Mouse (Mus musculus): ENCODE measurements around the gene H2-Oa.

Gene H2-Oa

DNA sequence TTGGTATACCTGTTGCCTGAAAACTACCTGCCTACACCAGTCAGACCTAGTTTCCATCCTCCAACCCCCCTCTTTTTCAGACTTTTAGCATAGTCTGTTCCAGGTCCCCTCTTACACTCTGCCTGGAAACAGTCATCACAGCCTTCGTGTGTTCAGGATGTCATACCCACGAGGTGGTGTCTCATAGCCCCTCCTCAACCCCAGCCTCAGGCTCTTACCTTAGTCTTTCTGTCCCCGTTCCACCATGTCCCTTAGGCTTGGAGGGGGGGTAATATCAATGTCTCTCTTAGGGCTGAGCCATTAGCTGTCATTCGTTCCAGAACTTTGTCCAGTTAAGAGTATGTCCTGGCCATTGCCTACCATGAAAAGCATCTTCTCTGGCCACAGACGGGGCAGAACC is 9.0 kb downstream of the H2-Oa start:
- DNase-seq (ENCODE audit: low read depth, low spot score) = no peak

DNA sequence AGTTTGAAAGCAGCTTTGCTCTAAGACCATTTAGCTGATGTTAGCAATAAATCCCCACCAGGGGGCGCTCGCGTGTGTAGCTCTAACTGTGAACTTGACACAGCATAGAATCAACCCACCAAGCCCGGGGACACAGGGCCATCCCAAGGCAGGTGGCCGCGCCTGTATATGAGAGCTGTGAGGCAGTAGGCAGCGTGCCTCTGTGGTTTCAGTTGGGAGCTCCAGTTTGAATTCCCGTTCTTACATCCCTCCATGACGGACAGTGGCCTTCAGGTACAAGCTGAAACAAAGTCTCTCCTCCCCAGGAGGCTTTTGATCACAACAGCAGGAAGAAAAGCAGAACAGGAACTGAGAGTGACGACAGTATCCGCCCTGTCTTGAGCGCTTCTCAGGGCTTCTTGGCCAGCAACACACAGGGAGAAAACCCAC is 9.5 kb downstream of the H2-Oa start:
- peak; percentile 95 for DNase-seq (ENCODE audit: low read depth, low spot score)

DNA sequence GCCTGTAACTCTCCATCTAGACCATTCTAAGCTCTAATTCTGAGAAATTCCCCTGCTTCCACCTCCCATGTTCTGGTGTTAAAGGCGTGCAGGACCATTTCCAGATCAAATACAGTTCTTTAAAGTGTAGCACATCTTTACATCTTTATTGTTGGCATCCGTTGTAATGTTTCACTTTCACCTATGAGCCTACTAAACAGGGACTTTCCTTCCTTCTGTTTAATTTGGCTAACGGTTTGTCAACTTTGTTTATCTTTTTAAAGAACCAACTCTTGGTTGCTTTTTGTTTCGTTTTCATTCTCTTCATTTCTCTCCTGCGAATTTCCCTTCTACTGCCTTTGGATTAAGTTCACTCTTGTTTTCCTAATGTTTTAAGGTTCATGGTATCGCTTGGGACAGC is 10.7 kb downstream of the H2-Oa start:
- peak; percentile 77 for DNase-seq (ENCODE audit: low read depth, low spot score)

DNA sequence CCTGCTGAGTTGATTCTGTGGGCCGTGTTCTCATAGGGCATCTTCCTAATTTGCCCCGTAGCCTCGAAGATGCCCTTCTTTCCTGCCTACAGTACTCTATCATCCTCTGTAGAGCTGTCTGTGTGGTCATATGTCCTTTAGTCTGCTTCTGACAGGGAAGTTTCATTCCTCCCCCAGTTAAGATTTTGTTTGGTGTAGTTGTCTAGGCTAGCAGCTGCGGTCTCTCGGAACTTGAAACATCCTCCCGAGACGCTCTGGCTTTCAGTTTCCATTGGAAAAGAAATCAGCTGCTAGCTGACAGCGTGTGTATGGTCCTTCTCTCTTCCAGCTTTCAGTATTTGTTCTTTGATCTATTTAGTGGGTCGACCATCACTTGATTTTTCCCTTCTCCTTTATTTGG is 12.7 kb downstream of the H2-Oa start:
- DNase-seq (ENCODE audit: low read depth, low spot score) = no peak

DNA sequence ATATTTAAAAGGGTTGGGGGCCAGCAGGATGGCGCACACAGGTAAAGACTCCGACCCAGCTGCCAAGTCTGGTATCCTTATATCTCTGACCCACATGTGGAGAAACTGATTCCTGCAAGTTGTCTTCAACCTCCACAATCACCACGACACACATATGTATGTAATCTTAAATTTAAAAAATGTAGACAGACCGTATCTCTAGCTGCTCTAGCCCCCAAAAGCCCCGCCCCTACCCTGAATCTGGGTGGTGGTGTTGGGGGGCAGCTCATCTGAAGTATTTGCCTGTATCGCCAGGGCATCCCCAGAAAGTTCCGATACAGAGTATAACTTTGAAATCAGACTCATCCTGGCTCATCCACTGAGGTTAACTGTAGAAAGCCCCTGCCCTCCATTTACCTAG is 14.4 kb downstream of the H2-Oa start:
- no peak for DNase-seq (ENCODE audit: low read depth, low spot score)

DNA sequence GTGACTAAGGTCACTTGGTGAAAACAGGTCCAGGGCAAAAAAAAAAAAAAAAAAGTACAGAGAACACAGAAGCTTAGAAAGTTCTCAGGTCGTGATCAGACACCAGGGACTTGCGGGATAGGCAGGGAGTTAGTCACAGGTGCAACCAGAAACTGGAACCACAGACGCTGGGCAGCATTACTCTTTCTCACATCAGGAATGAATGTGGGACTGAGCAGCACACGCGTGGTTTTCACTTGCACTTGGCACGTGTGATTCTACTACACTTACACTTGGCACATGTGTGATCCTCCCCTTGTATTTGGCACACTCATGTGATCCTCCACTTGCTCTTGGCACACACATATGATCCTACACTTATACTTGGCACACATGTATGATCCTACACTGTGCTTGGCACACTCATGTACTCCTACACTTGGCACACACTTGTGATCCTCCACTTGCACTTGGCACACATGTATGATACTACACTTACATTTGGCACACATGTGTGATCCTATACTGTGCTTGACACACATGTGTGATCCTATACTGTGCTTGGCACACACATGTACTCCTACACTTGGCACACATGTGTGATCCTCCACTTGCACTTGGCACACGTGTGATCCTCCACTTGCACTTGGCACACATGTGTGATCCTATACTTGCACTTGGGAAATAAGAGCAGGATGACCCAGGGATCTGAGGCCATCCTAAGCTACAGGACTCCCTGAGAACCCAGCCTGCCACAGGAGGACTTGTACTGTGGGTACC is 15.1 kb downstream of the H2-Oa start:
- DNase-seq (ENCODE audit: low read depth, low spot score) = no peak

DNA sequence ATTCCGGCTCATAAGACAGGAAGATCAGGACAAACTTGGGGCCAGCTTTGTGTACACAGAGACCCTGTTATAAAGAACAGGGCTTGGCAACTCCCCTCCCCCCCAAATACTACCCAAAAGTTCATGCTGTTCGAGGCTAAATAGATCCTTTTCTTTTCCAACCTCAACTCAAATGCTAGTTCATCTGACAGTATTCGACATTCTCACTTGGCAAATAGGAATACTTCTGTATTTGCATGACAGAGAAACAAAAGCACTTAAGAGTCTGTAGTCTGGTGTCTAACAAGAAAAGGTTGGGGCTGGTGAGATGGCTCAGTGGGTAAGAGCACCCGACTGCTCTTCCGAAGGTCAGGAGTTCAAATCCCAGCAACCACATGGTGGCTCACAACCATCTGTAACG is 16.3 kb downstream of the H2-Oa start:
- no peak for DNase-seq (ENCODE audit: low read depth, low spot score)

DNA sequence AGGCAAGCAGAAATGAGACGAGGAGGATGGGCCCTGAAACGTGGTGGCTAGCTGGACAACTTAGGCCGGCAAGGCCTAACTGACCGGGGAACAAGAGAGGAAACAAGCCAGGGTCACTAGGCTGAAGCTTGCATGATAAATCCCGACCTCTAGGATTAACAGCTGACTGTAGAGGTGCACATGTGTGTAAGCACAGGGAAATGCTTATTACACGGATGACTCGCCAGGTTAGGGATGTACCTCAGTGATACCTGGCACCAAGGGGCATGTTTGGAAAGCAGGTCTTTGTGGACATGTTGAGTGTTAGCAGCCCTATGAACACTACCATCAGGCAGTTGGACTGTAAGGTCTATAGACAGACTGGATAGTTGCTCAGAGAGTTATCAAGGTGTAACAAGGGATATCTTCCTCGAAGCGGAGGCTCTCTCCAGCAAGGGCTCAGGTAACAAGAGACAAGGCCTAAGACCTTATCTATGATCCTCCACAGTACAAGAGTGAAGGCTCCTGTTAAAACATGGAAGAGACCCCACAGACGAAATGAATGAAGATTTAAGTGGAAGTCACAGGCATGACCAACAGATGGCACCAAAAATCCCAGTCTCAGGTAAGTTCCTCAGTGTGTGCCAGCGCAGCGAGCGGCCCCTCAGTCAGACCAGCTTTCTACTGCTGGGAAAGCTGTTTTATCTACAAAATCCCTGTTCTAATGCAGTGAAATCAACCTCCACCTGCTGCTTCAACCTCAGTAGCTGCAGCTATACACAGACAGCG is 17.1 kb downstream of the H2-Oa start:
- peak; percentile 70 for DNase-seq (ENCODE audit: low read depth, low spot score)

DNA sequence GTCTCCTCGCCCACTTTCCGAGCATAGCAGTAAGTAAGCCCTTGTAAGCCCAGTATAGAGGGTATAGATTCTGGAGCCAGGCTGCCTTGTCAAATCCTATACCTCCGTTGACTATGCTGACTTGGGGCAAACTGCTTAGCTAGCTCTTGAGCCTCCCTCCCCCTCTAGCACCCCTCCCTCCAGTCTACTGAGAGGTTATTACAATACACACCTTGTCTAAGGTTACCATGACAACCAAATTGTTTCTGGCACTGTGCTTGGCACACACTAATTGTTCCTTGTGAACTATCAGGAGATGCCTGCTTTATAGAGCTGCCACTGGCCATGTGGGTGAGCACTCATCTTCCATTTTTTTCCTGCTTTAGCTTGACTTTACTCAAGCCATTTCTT is 17.7 kb downstream of the H2-Oa start:
- peak; percentile 49 for DNase-seq (ENCODE audit: low read depth, low spot score)

DNA sequence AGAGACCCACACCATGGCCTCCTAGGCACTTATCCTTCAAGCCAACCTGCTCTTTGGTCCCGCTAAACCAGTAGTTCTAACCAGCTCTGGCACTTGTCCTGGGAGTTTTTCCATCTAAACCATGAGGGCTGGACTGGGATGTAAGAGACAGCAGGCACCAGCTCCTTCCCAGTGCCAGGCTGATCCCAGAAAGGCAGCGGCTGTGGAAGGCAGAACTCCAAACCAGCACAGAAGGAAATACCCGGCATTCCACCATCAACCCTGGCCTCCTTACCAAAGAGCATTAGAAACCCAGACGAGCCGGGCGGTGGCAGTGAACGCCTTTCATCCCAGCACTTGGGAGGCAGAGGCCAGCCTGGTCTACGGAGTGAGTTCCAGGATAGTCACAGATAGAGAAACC is 18.2 kb downstream of the H2-Oa start:
- no peak for DNase-seq (ENCODE audit: low read depth, low spot score)

DNA sequence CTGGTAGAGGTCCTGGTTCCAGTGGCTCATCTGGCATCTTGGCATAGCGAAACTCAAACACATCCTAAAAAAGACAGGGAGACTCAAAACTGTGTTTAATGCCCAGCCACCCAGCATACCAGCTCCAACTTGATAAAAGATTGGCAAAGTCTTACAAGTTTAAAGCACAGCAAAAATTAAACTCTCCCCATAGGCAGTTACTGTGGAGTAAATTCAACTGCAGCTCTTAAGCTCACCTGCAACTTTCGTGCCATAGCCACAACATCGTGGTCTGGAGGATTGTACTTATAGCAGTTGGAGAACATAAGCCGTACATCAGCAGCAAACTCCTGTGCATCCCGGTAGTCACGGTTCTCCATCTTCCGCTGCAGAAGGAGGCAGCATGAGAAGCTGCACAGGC is 22.0 kb downstream of the H2-Oa start:
- no peak for DNase-seq (ENCODE audit: low read depth, low spot score)

DNA sequence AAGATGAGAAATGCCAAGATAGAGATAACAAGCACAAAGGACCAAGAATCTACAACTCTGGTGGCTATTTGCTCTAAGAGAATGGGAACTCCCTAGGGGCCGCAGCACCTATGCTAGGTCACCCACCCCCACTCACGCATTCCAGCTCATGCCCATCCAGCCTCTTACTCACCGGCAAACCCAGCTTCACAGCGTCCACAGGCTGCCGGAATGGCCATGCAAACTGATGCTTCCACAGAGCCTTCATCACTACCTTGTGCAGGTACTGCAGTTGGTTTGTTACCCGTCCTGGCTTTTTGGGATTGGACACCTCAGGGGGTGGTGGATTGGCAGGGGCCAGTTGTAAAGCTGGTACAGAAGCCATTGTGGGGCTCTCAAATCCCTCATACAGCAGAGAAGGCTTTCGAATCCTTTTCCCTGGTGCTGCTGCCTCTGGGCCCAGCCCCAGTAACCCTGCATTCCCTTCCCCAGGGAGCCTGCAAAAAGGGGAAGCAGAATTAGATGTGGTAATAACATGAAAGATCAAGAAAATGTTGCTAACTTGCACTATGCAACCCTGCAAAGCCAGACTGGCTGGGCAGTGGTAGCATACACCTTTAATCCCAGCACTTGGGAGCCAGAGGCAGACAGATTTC is 24.7 kb downstream of the H2-Oa start:
- DNase-seq (ENCODE audit: low read depth, low spot score) = peak; percentile 22

DNA sequence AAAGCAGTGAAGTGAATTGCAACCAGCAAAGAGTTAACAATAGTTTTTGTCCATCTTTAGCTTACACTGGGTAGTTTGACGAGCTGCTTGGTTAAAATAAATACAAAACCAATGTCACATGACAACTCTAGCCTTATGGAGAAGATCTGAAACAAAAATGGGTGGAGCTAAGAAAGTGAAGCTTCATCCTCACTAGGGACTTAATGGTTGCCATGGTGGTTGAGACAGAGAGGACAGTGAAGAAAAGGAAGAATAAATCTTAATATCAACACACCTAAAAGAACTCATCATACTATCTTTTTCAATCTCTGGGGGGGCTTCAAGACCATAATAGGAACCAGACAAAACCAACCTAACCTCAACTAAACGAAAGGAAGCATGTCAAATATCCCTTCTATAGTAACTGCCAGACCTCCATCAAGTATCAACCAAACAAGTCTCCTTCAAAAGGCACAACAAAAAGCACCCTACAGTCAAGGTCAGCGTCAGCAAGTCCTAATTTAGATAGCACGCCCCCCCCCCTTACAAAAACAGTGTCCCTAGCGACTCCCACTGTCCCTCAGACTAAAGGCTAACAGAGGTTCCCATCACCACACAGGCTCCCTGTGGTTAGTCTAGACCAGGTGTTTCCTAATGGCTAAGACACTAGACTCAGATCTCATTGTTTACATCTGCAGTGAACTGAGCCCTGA is 25.4 kb downstream of the H2-Oa start:
- DNase-seq (ENCODE audit: low read depth, low spot score) = peak; percentile 67

DNA sequence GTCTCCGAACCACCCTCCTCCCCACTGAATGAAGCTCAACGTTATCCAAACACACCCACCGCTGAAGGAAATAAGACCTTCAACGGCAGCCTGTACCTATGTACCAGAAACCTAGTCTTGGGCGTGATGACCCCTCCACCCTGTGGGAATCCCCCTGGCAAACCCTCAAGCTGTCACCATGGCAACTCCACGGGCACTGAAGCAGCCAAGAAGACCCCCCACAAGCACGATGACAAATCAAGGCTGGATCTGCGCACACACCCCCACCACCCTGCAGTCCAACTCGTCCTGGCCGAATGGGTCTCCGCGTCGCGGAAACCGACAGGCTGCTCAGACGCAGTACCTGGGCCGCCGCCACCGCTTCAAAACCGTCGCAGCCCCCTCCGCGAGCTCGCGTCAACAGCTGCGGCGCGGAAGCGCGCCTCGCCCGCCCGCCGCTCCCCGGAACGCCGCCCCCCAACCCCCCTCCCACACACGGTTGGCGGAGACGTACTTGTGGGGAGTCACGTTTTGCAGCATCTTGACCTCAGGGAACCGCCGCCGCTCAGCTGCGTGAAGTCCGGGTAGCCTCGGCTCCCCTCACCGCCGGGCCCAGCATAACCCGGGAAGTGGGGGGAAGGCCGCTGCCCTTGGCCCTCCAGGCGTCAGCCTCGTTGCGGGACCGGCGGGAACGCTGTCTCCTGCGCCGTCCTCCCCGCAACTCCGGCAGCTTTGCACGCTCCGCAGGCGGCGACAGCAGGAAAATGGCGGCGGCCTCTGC is 26.2 kb downstream of the H2-Oa start:
- peak; percentile 69 for DNase-seq (ENCODE audit: low read depth, low spot score)

DNA sequence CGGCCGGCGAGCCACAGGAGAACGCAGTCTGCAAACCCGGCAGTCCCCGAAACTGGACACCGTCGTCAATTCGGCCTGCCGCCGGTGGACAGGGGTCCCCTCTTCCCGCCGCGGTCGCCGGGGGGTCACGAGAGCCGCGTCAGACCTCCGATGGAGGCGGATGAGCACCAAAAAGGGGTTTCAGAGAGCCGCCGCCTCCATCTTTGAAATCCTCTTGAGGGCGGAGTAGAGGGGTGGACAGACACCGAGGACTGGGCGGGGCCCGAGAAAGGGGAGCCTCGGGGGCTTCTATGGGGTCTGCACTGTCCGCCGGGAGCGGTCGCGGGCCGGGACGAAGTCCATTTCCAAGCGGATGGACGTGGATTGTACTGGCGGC is 26.7 kb downstream of the H2-Oa start:
- no peak for DNase-seq (ENCODE audit: low read depth, low spot score)

DNA sequence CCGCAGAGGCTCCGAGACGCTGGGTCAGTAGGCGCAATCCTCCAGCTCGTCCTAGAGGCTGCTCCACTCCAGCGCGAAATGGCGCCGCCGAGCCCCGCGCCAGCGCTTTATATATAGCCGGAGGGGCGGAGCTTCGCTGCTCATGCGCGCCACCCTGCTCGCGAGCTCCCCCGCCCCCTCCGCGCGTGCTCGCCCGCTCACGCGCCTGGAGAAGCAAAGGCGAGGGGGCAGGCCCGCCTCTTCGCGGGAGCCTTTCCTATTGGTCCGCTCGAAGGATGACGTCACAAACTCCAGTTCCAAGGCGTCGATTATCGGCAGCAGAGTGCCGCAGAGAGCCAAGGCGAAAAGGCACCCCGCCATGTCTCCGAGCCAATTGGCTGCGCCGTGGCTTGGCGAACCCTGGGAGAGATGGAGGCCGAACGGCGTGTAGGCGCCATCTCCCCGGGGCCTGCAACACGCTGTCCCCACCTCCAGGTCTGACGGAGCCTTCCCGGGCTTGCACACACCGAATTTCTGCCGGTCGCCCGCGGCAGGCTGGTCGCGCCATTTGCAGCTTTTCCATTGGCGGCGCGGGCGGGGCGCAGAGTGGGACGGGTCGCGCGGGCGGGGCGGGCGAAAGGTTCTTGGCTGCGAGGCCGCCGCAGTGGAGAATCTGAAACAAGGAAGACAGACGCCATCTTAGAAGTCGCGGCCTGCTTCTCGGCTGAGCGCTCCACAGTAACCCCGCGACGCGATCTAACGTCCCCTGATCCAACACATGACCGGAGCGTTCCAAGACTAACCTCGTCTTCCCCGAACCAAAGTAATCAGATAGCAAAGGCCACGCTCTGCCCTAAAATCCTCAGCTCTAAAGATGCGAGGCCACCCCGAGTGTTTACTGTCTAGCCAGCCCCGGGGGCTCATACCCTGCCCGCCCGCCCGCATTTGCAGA is 27.4 kb downstream of the H2-Oa start, which contains the start of gene H2-DMa:
Gene H2-DMa (plus strand): TSS at position 293 of the 931 bp plus-strand sequence.
- DNase-seq (ENCODE audit: low read depth, low spot score) = peak; percentile 99

DNA sequence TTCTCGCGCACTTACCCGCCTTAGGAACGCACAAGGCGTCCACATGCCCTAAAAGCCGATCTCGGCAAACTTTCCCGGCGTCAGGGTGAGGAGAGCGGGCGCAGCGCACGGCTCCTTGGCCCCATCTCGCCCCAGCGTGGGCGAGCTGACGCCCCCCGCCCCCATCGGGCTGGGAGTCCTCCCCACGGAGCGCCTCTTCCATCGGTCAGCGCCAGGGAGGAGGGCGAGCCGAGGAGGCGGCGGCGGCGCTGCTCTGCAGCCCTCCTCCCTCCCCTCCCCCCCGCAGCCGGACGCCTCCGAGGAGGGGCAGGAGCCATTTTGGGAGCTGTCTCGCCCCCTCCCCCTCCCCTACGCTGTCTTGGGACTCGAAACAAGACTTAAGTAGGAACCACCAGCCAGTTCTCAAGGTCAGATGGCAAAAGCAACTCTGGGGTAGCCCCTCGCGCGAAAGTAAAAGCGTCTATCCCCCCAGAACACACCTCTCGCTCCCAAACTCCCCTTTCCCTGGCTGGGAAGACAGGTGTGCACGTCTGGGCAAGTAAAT is 28.1 kb downstream of the H2-Oa start:
- DNase-seq (ENCODE audit: low read depth, low spot score) = peak; percentile 85

DNA sequence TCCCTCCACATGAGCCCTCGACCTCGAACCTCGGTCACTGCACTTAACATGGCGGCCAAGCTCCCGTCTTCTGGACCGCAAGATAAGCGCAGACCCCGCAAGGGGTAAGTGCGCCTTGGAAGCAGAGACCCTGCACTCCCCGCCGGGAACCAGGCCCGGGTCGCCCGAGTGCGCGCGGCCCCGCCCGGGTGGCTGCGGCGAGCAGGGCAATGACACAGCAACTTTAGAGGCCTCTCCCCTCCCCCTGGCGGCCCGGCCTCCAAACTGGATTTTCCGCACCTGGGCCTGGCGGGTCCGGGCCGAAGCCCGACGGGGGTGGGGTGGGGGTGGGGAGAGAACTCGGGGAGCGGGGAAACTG is 28.7 kb downstream of the H2-Oa start:
- DNase-seq (ENCODE audit: low read depth, low spot score) = peak; percentile 85

DNA sequence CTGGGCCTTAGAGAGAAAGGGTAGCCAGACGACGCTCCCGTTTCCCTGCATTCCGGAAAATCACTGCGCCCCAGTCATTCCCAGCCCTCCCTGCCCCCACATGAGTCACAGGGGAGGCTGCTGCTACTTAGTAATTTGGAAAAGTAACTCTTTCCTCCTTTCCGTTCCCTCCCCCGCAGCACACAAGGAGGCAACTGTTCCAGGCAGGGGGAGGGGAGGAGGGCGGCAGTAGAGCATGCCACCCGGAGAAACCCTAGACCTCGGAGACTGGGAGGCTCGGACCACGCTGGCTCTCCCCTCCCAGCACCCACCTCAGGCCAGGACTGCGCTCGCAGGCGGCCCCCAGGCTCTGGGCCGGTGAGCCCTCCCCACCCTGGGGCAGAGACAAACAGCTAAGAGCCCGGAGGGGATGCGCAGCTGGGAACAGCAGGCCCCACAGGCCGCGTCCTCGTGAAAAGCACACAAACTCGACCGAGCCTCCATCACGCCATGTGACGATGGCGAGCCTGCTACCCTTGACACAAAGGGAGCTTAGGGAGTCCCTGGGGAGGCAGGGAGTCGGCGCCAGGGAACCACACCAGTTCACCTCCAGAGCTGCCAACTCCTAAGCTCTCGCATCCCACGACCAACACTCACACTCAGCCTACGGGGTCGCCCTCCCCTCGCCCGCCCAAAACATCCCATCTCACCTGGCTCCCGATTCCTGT is 29.2 kb downstream of the H2-Oa start:
- peak; percentile 76 for DNase-seq (ENCODE audit: low read depth, low spot score)

DNA sequence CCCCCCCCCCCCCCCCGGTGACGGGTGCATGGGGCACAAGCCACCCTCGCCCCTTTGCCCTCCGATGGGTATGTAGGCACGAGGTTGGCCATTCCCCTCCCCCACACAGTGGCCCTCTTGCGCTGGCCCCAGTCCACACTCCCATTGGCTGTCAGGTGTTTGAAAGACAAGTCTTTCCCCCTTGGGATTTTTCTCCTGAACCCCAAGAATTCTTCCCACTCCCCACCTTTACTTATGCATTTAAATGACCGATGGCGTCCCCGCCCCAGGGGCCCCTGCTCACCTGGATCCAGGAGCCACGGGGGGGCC is 29.7 kb downstream of the H2-Oa start:
- peak; percentile 77 for DNase-seq (ENCODE audit: low read depth, low spot score)
